Mouse (Mus musculus): Measurements from ENCODE around the gene Exoc2.

Exoc2 gene

GRCm38 (mm10) chr13:30814256-30814655, 159.6 kb downstream of the Exoc2 start:
- WGBS, result 83% methylated on average over 5 of the region's 5 CpGs

- 91% methylated on average over 5 of the region's 5 CpGs for WGBS
Observed at GRCm38 (mm10) chr13:30813464-30813863, 160.4 kb downstream of the Exoc2 start.

- 85% methylated on average over 7 of the region's 7 CpGs for WGBS
Observed at GRCm38 (mm10) chr13:30809240-30809639, 164.7 kb downstream of the Exoc2 start.

- 92% methylated on average over 5 of the region's 5 CpGs for WGBS
Observed at GRCm38 (mm10) chr13:30802336-30802955, 171.4 kb downstream of the Exoc2 start.

GRCm38 (mm10) chr13:30801886-30802285, 172.0 kb downstream of the Exoc2 start:
- WGBS, result 82% methylated on average over 4 of the region's 4 CpGs

- 97% methylated on average over 4 of the region's 4 CpGs for WGBS
Observed at GRCm38 (mm10) chr13:30795960-30796359, 177.9 kb downstream of the Exoc2 start.

GRCm38 (mm10) chr13:30793616-30794015, 180.3 kb downstream of the Exoc2 start:
- WGBS, result 85% methylated on average over 5 of the region's 5 CpGs

- WGBS, result 88% methylated on average over 4 of the region's 4 CpGs
Observed at GRCm38 (mm10) chr13:30793196-30793595, 180.7 kb downstream of the Exoc2 start.

GRCm38 (mm10) chr13:30792741-30793140, 181.2 kb downstream of the Exoc2 start:
- WGBS, result 66% methylated on average over 3 of the region's 3 CpGs

- 67% methylated on average over 9 of the region's 9 CpGs for WGBS
Observed at GRCm38 (mm10) chr13:30792308-30792707, 181.6 kb downstream of the Exoc2 start.

GRCm38 (mm10) chr13:30790016-30790415, 183.9 kb downstream of the Exoc2 start:
- WGBS, result 76% methylated on average over 5 of the region's 5 CpGs

GRCm38 (mm10) chr13:30788421-30788820, 185.5 kb downstream of the Exoc2 start:
- 80% methylated on average over 3 of the region's 3 CpGs for WGBS

GRCm38 (mm10) chr13:30787960-30788359, 185.9 kb downstream of the Exoc2 start:
- 47% methylated on average over 4 of the region's 4 CpGs for WGBS

GRCm38 (mm10) chr13:30787556-30787955, 186.3 kb downstream of the Exoc2 start:
- WGBS, result 75% methylated on average over 2 of the region's 2 CpGs

- WGBS, result 75% methylated on average over 2 of the region's 2 CpGs
Observed at GRCm38 (mm10) chr13:30787036-30787320, 186.9 kb downstream of the Exoc2 start.

GRCm38 (mm10) chr13:30786235-30787035, 187.5 kb downstream of the Exoc2 start:
- 42% methylated on average over 5 of the region's 5 CpGs for WGBS

- 86% methylated on average over 4 of the region's 4 CpGs for WGBS
Observed at GRCm38 (mm10) chr13:30785423-30786040, 188.4 kb downstream of the Exoc2 start.

GRCm38 (mm10) chr13:30782419-30782818, 191.5 kb downstream of the Exoc2 start:
- 68% methylated on average over 8 of the region's 8 CpGs for WGBS

GRCm38 (mm10) chr13:30781905-30782304, 192.0 kb downstream of the Exoc2 start:
- 61% methylated on average over 2 of the region's 2 CpGs for WGBS

- 75% methylated on average over 11 of the region's 11 CpGs for WGBS
Observed at GRCm38 (mm10) chr13:30777678-30778179, 196.2 kb downstream of the Exoc2 start.

GRCm38 (mm10) chr13:30776021-30776420, 197.9 kb downstream of the Exoc2 start:
- 93% methylated on average over 2 of the region's 2 CpGs for WGBS

GRCm38 (mm10) chr13:30767477-30768127, 206.3 kb downstream of the Exoc2 start:
- 78% methylated on average over 6 of the region's 6 CpGs for WGBS

Data from cerebral cortex, adult 2 months (tissue).